Mouse (Mus musculus): ENCODE results near the gene Fam50b. TPM values are rescaled to one million over a fixed set of nuclear protein-coding genes. Genes with fewer than 3 reads are reported as not detected.
A peak's percentile ranks its signal among the peaks of the same experiment; 100 is the strongest.

The Fam50b gene
- polyA plus RNA-seq, 1 experiment from 2014 or later: not detected

- H3K9me3 ChIP-seq (ENCODE audit: control insufficient read depth, low read length): no peaks in the 10 kb centered on the region
- H3K27ac ChIP-seq (ENCODE audit: low read depth, low read length): no peak overlapping the region
- H3K27me3 ChIP-seq (ENCODE audit: control insufficient read depth, insufficient read depth, low read length): no peaks in the 10 kb centered on the region
- no peak overlapping the region for H3K9ac ChIP-seq (ENCODE audit: low read length)
- 0 out of 2 replicates have a peak, but pooled peaks cover 2% of the 10 kb centered on the region for H3K4me1 ChIP-seq (replicated peaks; ENCODE audit: control insufficient read depth, insufficient read depth, low read length)
- H3K36me3 ChIP-seq (ENCODE audit: control insufficient read depth, insufficient read depth, low read length): no peaks in the 10 kb centered on the region
- no peak overlapping the region for H3K4me3 ChIP-seq (ENCODE audit: low read depth, low read length)
- peak; percentile 54 for DNase-seq (ENCODE audit: low spot score)
- no peak for ATAC-seq (replicated peaks; ENCODE audit: low FRiP score)
- H3K4me2 ChIP-seq (ENCODE audit: low read depth, low read length, severe bottlenecking): no peak overlapping the region
- WGBS: 61% methylated on average over 9 of the region's 9 CpGs
Measured at GRCm38 (mm10) chr13:34725800-34726476, 8.7 kb upstream of the Fam50b start.

GRCm38 (mm10) chr13:34726477-34726805, 8.2 kb upstream of the Fam50b start:
- ATAC-seq (replicated peaks; ENCODE audit: low FRiP score) (no peak), DNase-seq (ENCODE audit: low spot score) (no peak)
- 0 out of 2 replicates have a peak, but pooled peaks cover 2% of the 10 kb centered on the region for H3K4me1 ChIP-seq (replicated peaks; ENCODE audit: control insufficient read depth, insufficient read depth, low read length)
- no peak overlapping the region for H3K27ac ChIP-seq (ENCODE audit: low read depth, low read length)
- no peak overlapping the region for H3K4me2 ChIP-seq (ENCODE audit: low read depth, low read length, severe bottlenecking)
- no peak overlapping the region for H3K4me3 ChIP-seq (ENCODE audit: low read depth, low read length)
- H3K9me3 ChIP-seq (ENCODE audit: control insufficient read depth, low read length): no peaks in the 10 kb centered on the region
- WGBS: 76% methylated on average over 8 of the region's 8 CpGs
- H3K27me3 ChIP-seq (ENCODE audit: control insufficient read depth, insufficient read depth, low read length): no peaks in the 10 kb centered on the region
- H3K36me3 ChIP-seq (ENCODE audit: control insufficient read depth, insufficient read depth, low read length): no peaks in the 10 kb centered on the region
- no peak overlapping the region for H3K9ac ChIP-seq (ENCODE audit: low read length)

- ATAC-seq (replicated peaks; ENCODE audit: low FRiP score) (no peak), DNase-seq (ENCODE audit: low spot score) (no peak)
- WGBS: 89% methylated on average over 2 of the region's 2 CpGs
- H3K27me3 ChIP-seq (ENCODE audit: control insufficient read depth, insufficient read depth, low read length): no peaks in the 10 kb centered on the region
- H3K4me1 ChIP-seq (replicated peaks; ENCODE audit: control insufficient read depth, insufficient read depth, low read length): 0 out of 2 replicates have a peak, but pooled peaks cover 2% of the 10 kb centered on the region
- H3K36me3 ChIP-seq (ENCODE audit: control insufficient read depth, insufficient read depth, low read length): no peaks in the 10 kb centered on the region
- no peak overlapping the region for H3K9ac ChIP-seq (ENCODE audit: low read length)
- no peak overlapping the region for H3K4me3 ChIP-seq (ENCODE audit: low read depth, low read length)
- H3K27ac ChIP-seq (ENCODE audit: low read depth, low read length): no peak overlapping the region
- no peaks in the 10 kb centered on the region for H3K9me3 ChIP-seq (ENCODE audit: control insufficient read depth, low read length)
- no peak overlapping the region for H3K4me2 ChIP-seq (ENCODE audit: low read depth, low read length, severe bottlenecking)
Measured at GRCm38 (mm10) chr13:34727060-34727459, 7.6 kb upstream of the Fam50b start.

GRCm38 (mm10) chr13:34731551-34731950, 3.1 kb upstream of the Fam50b start:
- Histone ChIP-seq H3K27me3 (ENCODE audit: control insufficient read depth, insufficient read depth, low read length) (no peaks in the 10 kb centered on the region), H3K4me3 (ENCODE audit: low read depth, low read length) (no peak overlapping the region), H3K9me3 (ENCODE audit: control insufficient read depth, low read length) (no peaks in the 10 kb centered on the region), H3K27ac (ENCODE audit: low read depth, low read length) (no peak overlapping the region), H3K4me1 (replicated peaks; ENCODE audit: control insufficient read depth, insufficient read depth, low read length) (no peaks in the 10 kb centered on the region), H3K36me3 (ENCODE audit: control insufficient read depth, insufficient read depth, low read length) (no peaks in the 10 kb centered on the region), H3K9ac (ENCODE audit: low read length) (no peak overlapping the region), H3K4me2 (ENCODE audit: low read depth, low read length, severe bottlenecking) (no peak overlapping the region)
- WGBS: 91% methylated on average over 6 of the region's 6 CpGs
- ATAC-seq (replicated peaks; ENCODE audit: low FRiP score) (no peak), DNase-seq (ENCODE audit: low spot score) (no peak)

- H3K4me2 ChIP-seq (ENCODE audit: low read depth, low read length, severe bottlenecking): no peak overlapping the region
- H3K9me3 ChIP-seq (ENCODE audit: control insufficient read depth, low read length): no peaks in the 10 kb centered on the region
- DNase-seq (ENCODE audit: low spot score) (no peak), ATAC-seq (replicated peaks; ENCODE audit: low FRiP score) (no peak)
- H3K27ac ChIP-seq (ENCODE audit: low read depth, low read length): no peak overlapping the region
- H3K27me3 ChIP-seq (ENCODE audit: control insufficient read depth, insufficient read depth, low read length): no peaks in the 10 kb centered on the region
- H3K36me3 ChIP-seq (ENCODE audit: control insufficient read depth, insufficient read depth, low read length): no peaks in the 10 kb centered on the region
- no peak overlapping the region for H3K4me3 ChIP-seq (ENCODE audit: low read depth, low read length)
- H3K4me1 ChIP-seq (replicated peaks; ENCODE audit: control insufficient read depth, insufficient read depth, low read length): no peaks in the 10 kb centered on the region
- 80% methylated on average over 1 of the region's 1 CpGs for WGBS
- no peak overlapping the region for H3K9ac ChIP-seq (ENCODE audit: low read length)
Measured at GRCm38 (mm10) chr13:34733780-34734179, 870 bp upstream of the Fam50b start.

GRCm38 (mm10) chr13:34737968-34738698, 3.5 kb downstream of the Fam50b start:
- no peak overlapping the region for H3K27ac ChIP-seq (ENCODE audit: low read depth, low read length)
- H3K27me3 ChIP-seq (ENCODE audit: control insufficient read depth, insufficient read depth, low read length): no peaks in the 10 kb centered on the region
- DNase-seq (ENCODE audit: low spot score) (no peak), ATAC-seq (replicated peaks; ENCODE audit: low FRiP score) (no peak)
- no peaks in the 10 kb centered on the region; the same call in 1 of the 2 replicates for H3K9me3 ChIP-seq (ENCODE audit: control insufficient read depth, low read length)
- no peak overlapping the region for H3K4me2 ChIP-seq (ENCODE audit: low read depth, low read length, severe bottlenecking)
- H3K4me3 ChIP-seq (ENCODE audit: low read depth, low read length): no peak overlapping the region
- H3K4me1 ChIP-seq (replicated peaks; ENCODE audit: control insufficient read depth, insufficient read depth, low read length): no peaks in the 10 kb centered on the region
- WGBS: 69% methylated on average over 7 of the region's 7 CpGs
- no peak overlapping the region for H3K9ac ChIP-seq (ENCODE audit: low read length)
- H3K36me3 ChIP-seq (ENCODE audit: control insufficient read depth, insufficient read depth, low read length): no peaks in the 10 kb centered on the region

GRCm38 (mm10) chr13:34738699-34738973, 4.0 kb downstream of the Fam50b start:
- Histone ChIP-seq H3K4me3 (ENCODE audit: low read depth, low read length) (no peak overlapping the region), H3K27ac (ENCODE audit: low read depth, low read length) (no peak overlapping the region), H3K9ac (ENCODE audit: low read length) (no peak overlapping the region), H3K4me1 (replicated peaks; ENCODE audit: control insufficient read depth, insufficient read depth, low read length) (no peaks in the 10 kb centered on the region), H3K27me3 (ENCODE audit: control insufficient read depth, insufficient read depth, low read length) (no peaks in the 10 kb centered on the region), H3K36me3 (ENCODE audit: control insufficient read depth, insufficient read depth, low read length) (no peaks in the 10 kb centered on the region), H3K4me2 (ENCODE audit: low read depth, low read length, severe bottlenecking) (no peak overlapping the region), H3K9me3 (ENCODE audit: control insufficient read depth, low read length) (no peaks in the 10 kb centered on the region; the same call in 1 of the 2 replicates)
- DNase-seq (ENCODE audit: low spot score) (no peak), ATAC-seq (replicated peaks; ENCODE audit: low FRiP score) (no peak)
- WGBS: 85% methylated on average over 1 of the region's 1 CpGs

GRCm38 (mm10) chr13:34739071-34739470, 4.4 kb downstream of the Fam50b start:
- no peaks in the 10 kb centered on the region for H3K27me3 ChIP-seq (ENCODE audit: control insufficient read depth, insufficient read depth, low read length)
- ATAC-seq (replicated peaks; ENCODE audit: low FRiP score) (no peak), DNase-seq (ENCODE audit: low spot score) (no peak)
- no peak overlapping the region for H3K4me3 ChIP-seq (ENCODE audit: low read depth, low read length)
- H3K27ac ChIP-seq (ENCODE audit: low read depth, low read length): no peak overlapping the region
- H3K4me2 ChIP-seq (ENCODE audit: low read depth, low read length, severe bottlenecking): no peak overlapping the region
- no peaks in the 10 kb centered on the region; the same call in 1 of the 2 replicates for H3K9me3 ChIP-seq (ENCODE audit: control insufficient read depth, low read length)
- 71% methylated on average over 3 of the region's 3 CpGs for WGBS
- H3K4me1 ChIP-seq (replicated peaks; ENCODE audit: control insufficient read depth, insufficient read depth, low read length): no peaks in the 10 kb centered on the region
- H3K9ac ChIP-seq (ENCODE audit: low read length): no peak overlapping the region
- H3K36me3 ChIP-seq (ENCODE audit: control insufficient read depth, insufficient read depth, low read length): no peaks in the 10 kb centered on the region

- no peaks in the 10 kb centered on the region for H3K27me3 ChIP-seq (ENCODE audit: control insufficient read depth, insufficient read depth, low read length)
- no peak for ATAC-seq (replicated peaks; ENCODE audit: low FRiP score)
Measured at GRCm38 (mm10) chr13:34741254-34741653, 6.6 kb downstream of the Fam50b start.

More at GRCm38 (mm10) chr13:34741254-34741653, 6.6 kb downstream of the Fam50b start:
- H3K9me3 ChIP-seq (ENCODE audit: control insufficient read depth, low read length): no peaks in the 10 kb centered on the region; the same call in 1 of the 2 replicates
- H3K9ac ChIP-seq (ENCODE audit: low read length): no peak overlapping the region
- no peak for DNase-seq (ENCODE audit: low spot score)
- no peaks in the 10 kb centered on the region for H3K4me1 ChIP-seq (replicated peaks; ENCODE audit: control insufficient read depth, insufficient read depth, low read length)
- WGBS: 84% methylated on average over 9 of the region's 9 CpGs
- no peaks in the 10 kb centered on the region for H3K36me3 ChIP-seq (ENCODE audit: control insufficient read depth, insufficient read depth, low read length)
- H3K4me3 ChIP-seq (ENCODE audit: low read depth, low read length): no peak overlapping the region
- H3K4me2 ChIP-seq (ENCODE audit: low read depth, low read length, severe bottlenecking): no peak overlapping the region
- H3K27ac ChIP-seq (ENCODE audit: low read depth, low read length): no peak overlapping the region

Measured in forebrain, embryonic 11.5 days (tissue).